Mouse (Mus musculus): ENCODE results near the gene Zrsr2.

Gene Zrsr2

GRCm38 (mm10) chrX:163885539-163885981 is 72.9 kb downstream of the Zrsr2 start:
- no peak for DNase-seq (ENCODE audit: low read depth, low spot score)

Data from WW6 (cell line).